Mouse (Mus musculus) embryonic facial prominence, embryonic 10.5 days (tissue): ENCODE results near the gene Tmem268. TPM values are rescaled to one million over a fixed set of nuclear protein-coding genes. Genes with fewer than 3 reads are reported as not detected.

Source experiments
- DNase-seq: peaks from one replicate; pipeline ENCODE4 v3.0.0-alpha.2; 2017; ENCODE audit warnings: low spot score
- H3K27ac ChIP-seq: fragments of 300-500 bp; sonication (generic); replicated peaks from 2 replicates; pipeline ENCODE4 v1.5.1; 2016; ENCODE audit warnings: mild to moderate bottlenecking
- H3K27me3 ChIP-seq: fragments of 300-500 bp; sonication (generic); replicated peaks from 2 replicates; pipeline ENCODE4 v1.6.1; 2016; ENCODE audit warnings: low read depth, mild to moderate bottlenecking; ENCODE audit not compliant: poor library complexity, severe bottlenecking
- H3K36me3 ChIP-seq: fragments of 300-500 bp; sonication (generic); replicated peaks from 2 replicates; pipeline ENCODE4 v1.6.1; 2016; ENCODE audit warnings: mild to moderate bottlenecking, moderate library complexity
- H3K4me1 ChIP-seq: fragments of 300-500 bp; sonication (generic); 2 replicates; pipeline ENCODE4 v1.6.1; 2016
- H3K4me3 ChIP-seq: fragments of 300-500 bp; sonication (generic); 2 replicates; pipeline ENCODE4 v1.5.1; 2016; ENCODE audit warnings: mild to moderate bottlenecking, moderate library complexity
- H3K9me3 ChIP-seq: fragments of 300-500 bp; sonication (generic); 2 replicates; pipeline ENCODE4 v1.6.1; 2016; ENCODE audit warnings: mild to moderate bottlenecking
- WGBS: fragments of 180-500 bp; shearing (Covaris S2); methylation state at CpG from one replicate; pipeline ENCODE4 v1.1.7; 2016; 5-methylcytosine and 5-hydroxymethylcytosine counted together
- polyA plus RNA-seq: library from polyadenylated mRNA; unstranded; fragments of >200 nt; fragmentation: Nextera tagmentation; extraction: Ambion mirVana; gene quantifications from 2 replicates; pipeline ENCODE4 v1.2.1, GENCODE M21; 2016

Gene Tmem268
- 10.2 and 10.6 TPM in 2 replicates for polyA plus RNA-seq

- H3K4me1 ChIP-seq: peaks cover 57% of the 10 kb centered on the region
- H3K27me3 ChIP-seq: no peaks in the 10 kb centered on the region
- H3K27ac ChIP-seq: peak within 1 kb of the TSS; percentile 95
- H3K4me3 ChIP-seq: peak within 1 kb of the TSS; percentile 77
- WGBS: under 1% methylated on average over 81 of the region's 81 CpGs
- no peaks in the 10 kb centered on the region for H3K9me3 ChIP-seq
- H3K36me3 ChIP-seq: peaks cover 24% of the 10 kb centered on the region
- peak; percentile 86 for DNase-seq
Observed at GRCm38 (mm10) chr4:63558407-63559081, at the start of gene Tmem268. Tmem268 (plus strand) TSS chr4:63558781.

- Histone ChIP-seq H3K27ac (no peak overlapping the region), H3K4me3 (no peak overlapping the region), H3K36me3 (no peaks in the 10 kb centered on the region), H3K9me3 (no peaks in the 10 kb centered on the region), H3K27me3 (no peaks in the 10 kb centered on the region), H3K4me1 (peaks cover 8% of the 10 kb centered on the region; the same call in 1 of the 2 replicates)
- DNase-seq: no peak
- 81% methylated on average over 2 of the region's 2 CpGs for WGBS
Observed at GRCm38 (mm10) chr4:63512921-63513320, 45.7 kb upstream of the Tmem268 start.

GRCm38 (mm10) chr4:63514454-63514984, 44.1 kb upstream of the Tmem268 start:
- H3K27me3 ChIP-seq: no peaks in the 10 kb centered on the region
- no peak overlapping the region for H3K27ac ChIP-seq
- no peaks in the 10 kb centered on the region for H3K36me3 ChIP-seq
- WGBS: 70% methylated on average over 4 of the region's 4 CpGs
- no peak for DNase-seq
- H3K4me3 ChIP-seq: no peak overlapping the region
- H3K4me1 ChIP-seq: peaks cover 8% of the 10 kb centered on the region; the same call in 1 of the 2 replicates
- H3K9me3 ChIP-seq: no peaks in the 10 kb centered on the region

GRCm38 (mm10) chr4:63515021-63515420, 43.6 kb upstream of the Tmem268 start:
- Histone ChIP-seq H3K4me3 (no peak overlapping the region), H3K9me3 (no peaks in the 10 kb centered on the region), H3K27me3 (no peaks in the 10 kb centered on the region), H3K36me3 (no peaks in the 10 kb centered on the region), H3K4me1 (peaks cover 8% of the 10 kb centered on the region; the same call in 1 of the 2 replicates), H3K27ac (no peak overlapping the region)
- DNase-seq: no peak
- WGBS: 85% methylated on average over 5 of the region's 5 CpGs

GRCm38 (mm10) chr4:63521813-63522419, 36.7 kb upstream of the Tmem268 start:
- Histone ChIP-seq H3K27ac (no peak overlapping the region), H3K4me1 (no peaks in the 10 kb centered on the region), H3K9me3 (no peaks in the 10 kb centered on the region), H3K36me3 (no peaks in the 10 kb centered on the region), H3K27me3 (no peaks in the 10 kb centered on the region), H3K4me3 (no peak overlapping the region)
- 87% methylated on average over 2 of the region's 2 CpGs for WGBS
- DNase-seq: no peak

GRCm38 (mm10) chr4:63525514-63525913, 33.1 kb upstream of the Tmem268 start:
- no peaks in the 10 kb centered on the region for H3K36me3 ChIP-seq
- no peaks in the 10 kb centered on the region for H3K4me1 ChIP-seq
- H3K9me3 ChIP-seq: no peaks in the 10 kb centered on the region
- no peak for DNase-seq
- no peak overlapping the region for H3K27ac ChIP-seq
- H3K27me3 ChIP-seq: no peaks in the 10 kb centered on the region
- H3K4me3 ChIP-seq: no peak overlapping the region
- WGBS: 78% methylated on average over 8 of the region's 8 CpGs

- no peak overlapping the region for H3K4me3 ChIP-seq
- DNase-seq: no peak
- no peak overlapping the region for H3K27ac ChIP-seq
- H3K36me3 ChIP-seq: no peaks in the 10 kb centered on the region
- 83% methylated on average over 6 of the region's 6 CpGs for WGBS
- no peaks in the 10 kb centered on the region for H3K9me3 ChIP-seq
- no peaks in the 10 kb centered on the region for H3K27me3 ChIP-seq
- H3K4me1 ChIP-seq: no peaks in the 10 kb centered on the region
Observed at GRCm38 (mm10) chr4:63528946-63529345, 29.6 kb upstream of the Tmem268 start.

- 89% methylated on average over 7 of the region's 7 CpGs for WGBS
Observed at GRCm38 (mm10) chr4:63530409-63530808, 28.2 kb upstream of the Tmem268 start.

GRCm38 (mm10) chr4:63537602-63538001, 21.0 kb upstream of the Tmem268 start:
- Histone ChIP-seq H3K4me1 (0 out of 2 replicates have a peak, but pooled peaks cover 5% of the 10 kb centered on the region), H3K36me3 (no peaks in the 10 kb centered on the region), H3K27ac (no peak overlapping the region), H3K27me3 (no peaks in the 10 kb centered on the region), H3K4me3 (no peak overlapping the region), H3K9me3 (no peaks in the 10 kb centered on the region)
- WGBS: 89% methylated on average over 4 of the region's 4 CpGs
- DNase-seq: no peak

More at GRCm38 (mm10) chr4:63530409-63530808, 28.2 kb upstream of the Tmem268 start:
- Histone ChIP-seq H3K4me1 (no peaks in the 10 kb centered on the region), H3K36me3 (no peaks in the 10 kb centered on the region), H3K4me3 (no peak overlapping the region), H3K27me3 (no peaks in the 10 kb centered on the region), H3K9me3 (no peaks in the 10 kb centered on the region), H3K27ac (no peak overlapping the region)
- DNase-seq: no peak

GRCm38 (mm10) chr4:63542209-63542608, 16.4 kb upstream of the Tmem268 start:
- Histone ChIP-seq H3K4me3 (no peak overlapping the region), H3K4me1 (peaks cover 34% of the 10 kb centered on the region), H3K27ac (no peak overlapping the region), H3K27me3 (no peaks in the 10 kb centered on the region), H3K36me3 (0 out of 2 replicates have a peak, but pooled peaks cover 2% of the 10 kb centered on the region), H3K9me3 (no peaks in the 10 kb centered on the region)
- no peak for DNase-seq
- 72% methylated on average over 2 of the region's 2 CpGs for WGBS

GRCm38 (mm10) chr4:63543746-63544493, 14.7 kb upstream of the Tmem268 start:
- 61% methylated on average over 10 of the region's 10 CpGs for WGBS
- peak overlapping the region; percentile 97 for H3K27ac ChIP-seq

GRCm38 (mm10) chr4:63544494-63545230, 13.9 kb upstream of the Tmem268 start, which contains the start of gene Atp6v1g1:
Atp6v1g1 (plus strand) TSS chr4:63544772.
- H3K27me3 ChIP-seq: no peaks in the 10 kb centered on the region
- WGBS: under 1% methylated on average over 56 of the region's 57 CpGs
- H3K4me3 ChIP-seq: peak within 1 kb of the TSS; percentile 95
- peaks cover 37% of the 10 kb centered on the region for H3K4me1 ChIP-seq
- peak; percentile 98 for DNase-seq
- H3K9me3 ChIP-seq: no peaks in the 10 kb centered on the region
- H3K36me3 ChIP-seq: peaks cover 21% of the 10 kb centered on the region
- H3K27ac ChIP-seq: peak within 1 kb of the TSS; percentile 97

More at GRCm38 (mm10) chr4:63543746-63544493, 14.7 kb upstream of the Tmem268 start:
- no peaks in the 10 kb centered on the region for H3K9me3 ChIP-seq
- peak overlapping the region; percentile 95 for H3K4me3 ChIP-seq
- H3K4me1 ChIP-seq: peaks cover 37% of the 10 kb centered on the region
- peak; percentile 29 for DNase-seq
- H3K27me3 ChIP-seq: no peaks in the 10 kb centered on the region
- peaks cover 13% of the 10 kb centered on the region for H3K36me3 ChIP-seq
